Mouse (Mus musculus) CD8-positive naive resting alpha-beta T cell, adult 2 months (primary cell): ENCODE data around the gene Baz2b.

Experiments
- DNase-seq, 2 experiments: peaks; one replicate each; pipeline ENCODE4 v3.0.0; 2022; ENCODE audit warnings: low read depth in 2 of 2, low spot score in 2 of 2

Baz2b gene

GRCm38 (mm10) chr2:60054808-60055535 is 154.7 kb downstream of the Baz2b start:
- no peak for DNase-seq

GRCm38 (mm10) chr2:60053222-60054010 is 156.2 kb downstream of the Baz2b start:
- DNase-seq: no peak

- no peak for DNase-seq
These were observed 158.8 kb downstream of the Baz2b start for GRCm38 (mm10) chr2:60050667-60051460.

- DNase-seq: no peak
These were observed 159.8 kb downstream of the Baz2b start for GRCm38 (mm10) chr2:60049889-60050288.

- no peak for DNase-seq
These were observed 160.3 kb downstream of the Baz2b start for GRCm38 (mm10) chr2:60049351-60049750.

GRCm38 (mm10) chr2:60045995-60046394 is 163.6 kb downstream of the Baz2b start:
- DNase-seq: no peak

- DNase-seq: no peak
These were observed 164.7 kb downstream of the Baz2b start for GRCm38 (mm10) chr2:60044988-60045387.

- DNase-seq: no peak
These were observed 165.1 kb downstream of the Baz2b start for GRCm38 (mm10) chr2:60044540-60044939.

- no peak for DNase-seq
These were observed 166.9 kb downstream of the Baz2b start for GRCm38 (mm10) chr2:60042699-60043098.

- DNase-seq: no peak
These were observed 168.0 kb downstream of the Baz2b start for GRCm38 (mm10) chr2:60041485-60042274.

GRCm38 (mm10) chr2:60040162-60040561 is 169.5 kb downstream of the Baz2b start:
- DNase-seq: no peak

GRCm38 (mm10) chr2:60037011-60037551 is 172.6 kb downstream of the Baz2b start:
- DNase-seq: peak; percentile 16 to 37

- no peak for DNase-seq
These were observed 173.3 kb downstream of the Baz2b start for GRCm38 (mm10) chr2:60036361-60036760.

GRCm38 (mm10) chr2:60030991-60031390 is 178.6 kb downstream of the Baz2b start:
- no peak for DNase-seq

- no peak for DNase-seq
These were observed 180.6 kb downstream of the Baz2b start for GRCm38 (mm10) chr2:60029020-60029419.

GRCm38 (mm10) chr2:60027166-60027565 is 182.5 kb downstream of the Baz2b start:
- DNase-seq: no peak

GRCm38 (mm10) chr2:60026554-60026953 is 183.1 kb downstream of the Baz2b start:
- no peak for DNase-seq

GRCm38 (mm10) chr2:60023777-60024176 is 185.9 kb downstream of the Baz2b start:
- no peak for DNase-seq

- no peak for DNase-seq
These were observed 188.1 kb downstream of the Baz2b start for GRCm38 (mm10) chr2:60021556-60021955.

- no peak for DNase-seq
These were observed 188.5 kb downstream of the Baz2b start for GRCm38 (mm10) chr2:60021138-60021537.
